Mouse (Mus musculus) CD4-positive naive resting alpha-beta T cell, adult 57 days (primary cell): ENCODE data around the gene Ehf. TPM values are rescaled to one million over a fixed set of nuclear protein-coding genes. Genes with fewer than 3 reads are reported as not detected.

Experiments used
- total RNA-seq: library from RNA; stranded (reverse); gene quantifications from one replicate; pipeline ENCODE4 v1.2.4, GENCODE M21; 2023

Gene Ehf
- not detected for total RNA-seq

DNA sequence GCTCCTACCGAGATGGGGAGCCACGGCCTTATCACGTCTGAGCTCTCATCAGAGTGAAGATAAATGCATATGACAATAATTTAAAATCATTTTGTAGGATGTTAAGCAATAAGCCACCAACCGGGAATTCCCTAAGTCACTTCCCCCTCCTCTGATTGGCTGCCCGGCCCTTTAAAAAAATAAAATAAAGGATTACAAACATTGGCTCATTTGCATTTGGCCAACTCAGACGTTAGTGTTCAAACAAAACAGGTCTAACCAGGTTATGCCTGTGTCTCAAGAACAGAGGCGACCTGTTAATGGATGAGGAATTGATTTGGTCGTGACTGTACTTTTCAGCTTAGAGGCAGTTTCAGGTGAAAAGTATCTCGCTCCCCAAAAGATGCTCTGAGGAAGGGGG lies at the start of gene Ehf:
TSS of gene Ehf (minus strand) at position 147 of the 400 bp plus-strand sequence.

Other genes starting within 250 kb of the Ehf start
- gene Pdhx, start 229.8 kb downstream of the Ehf start, total RNA-seq: 11.3 TPM
- 13.6 TPM for gene Apip, start 229.6 kb downstream of the Ehf start, total RNA-seq
- not detected for gene Elf5, start 108.4 kb upstream of the Ehf start, total RNA-seq
- 59.8 TPM for gene Cat, start 181.9 kb upstream of the Ehf start, total RNA-seq